Mouse (Mus musculus) stomach, embryonic 15.5 days (tissue): ENCODE data around the gene Creb3l2. TPM values are rescaled to one million over a fixed set of nuclear protein-coding genes. Genes with fewer than 3 reads are reported as not detected.
"Not testable (repeated sequence)": the region's sequence is repeated elsewhere in the genome, so short reads cannot be mapped to it uniquely, and the experiment has no call there.

ENCODE experiments used
- ATAC-seq: fragments of 200-750 bp; cut with Nextera tagmentation; 2 replicates; pipeline ENCODE4 v1.8.0; 2017; ENCODE audit warnings: low read depth, moderate number of reproducible peaks, moderate TSS enrichment; ENCODE audit not compliant: insufficient read depth, low FRiP score
- H3K27ac ChIP-seq: fragments of 300-500 bp; sonication (generic); 2 replicates; pipeline ENCODE4 v1.5.1; 2015; ENCODE audit warnings: mild to moderate bottlenecking, inconsistent platforms
- H3K27me3 ChIP-seq: fragments of 300-500 bp; sonication (generic); replicated peaks from 2 replicates; pipeline ENCODE4 v1.6.1; 2015; ENCODE audit warnings: inconsistent platforms
- H3K36me3 ChIP-seq: fragments of 300-500 bp; sonication (generic); 2 replicates; pipeline ENCODE4 v1.6.1; 2015; ENCODE audit warnings: inconsistent platforms
- H3K4me1 ChIP-seq: fragments of 300-500 bp; sonication (generic); 2 replicates; pipeline ENCODE4 v1.6.1; 2015; ENCODE audit warnings: inconsistent platforms
- H3K4me2 ChIP-seq: fragments of 300-500 bp; sonication (generic); 2 replicates; pipeline ENCODE4 v1.6.1; 2015; ENCODE audit warnings: mild to moderate bottlenecking, inconsistent platforms
- H3K4me3 ChIP-seq: fragments of 300-500 bp; sonication (generic); replicated peaks from 2 replicates; pipeline ENCODE4 v1.5.1; 2015; ENCODE audit warnings: inconsistent platforms
- H3K9ac ChIP-seq: fragments of 300-500 bp; sonication (generic); 2 replicates; pipeline ENCODE4 v1.6.1; 2015; ENCODE audit warnings: inconsistent platforms
- H3K9me3 ChIP-seq: fragments of 300-500 bp; sonication (generic); 2 replicates; pipeline ENCODE4 v1.6.1; 2016; ENCODE audit warnings: inconsistent platforms
- WGBS: fragments of 180-500 bp; shearing (Covaris S2); methylation state at CpG from one replicate; pipeline ENCODE4 v1.1.7; 2015; 5-methylcytosine and 5-hydroxymethylcytosine counted together
- polyA plus RNA-seq: library from polyadenylated mRNA; unstranded; fragments of >200 nt; fragmentation: Nextera tagmentation; extraction: Ambion mirVana; gene quantifications from 2 replicates; pipeline ENCODE4 v1.2.1, GENCODE M21; 2015

Gene Creb3l2
- polyA plus RNA-seq, 1 experiment from 2014 or later = 18.1 TPM

DNA sequence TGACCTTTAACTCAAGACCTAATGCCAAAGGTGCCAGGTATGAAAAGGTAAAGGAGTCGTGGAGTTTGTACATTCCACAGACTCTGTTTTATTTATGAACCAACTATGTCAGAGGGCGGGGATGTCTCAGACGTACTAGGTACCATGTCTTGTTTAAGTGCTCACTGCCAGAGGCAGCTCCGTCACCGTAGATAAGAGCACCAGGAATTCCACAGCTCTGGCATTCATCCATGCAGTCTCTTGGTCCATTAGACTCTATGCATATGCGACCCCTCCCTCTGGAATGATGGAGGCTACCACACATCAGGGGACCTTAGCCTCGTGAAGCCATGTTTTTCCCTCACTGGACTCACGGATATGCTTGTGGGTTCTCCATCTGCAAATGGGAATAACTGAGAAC, 53.0 kb downstream of the Creb3l2 start:
- H3K9me3 ChIP-seq = no peaks in the 10 kb centered on the region
- no peaks in the 10 kb centered on the region for H3K36me3 ChIP-seq
- ATAC-seq = no peak
- no peak overlapping the region for H3K27ac ChIP-seq
- no peak overlapping the region for H3K4me3 ChIP-seq
- no peaks in the 10 kb centered on the region for H3K27me3 ChIP-seq
- 46% methylated on average over 8 of the region's 8 CpGs for WGBS
- H3K4me2 ChIP-seq = no peak overlapping the region
- peaks cover 4% of the 10 kb centered on the region; the same call in 1 of the 2 replicates for H3K4me1 ChIP-seq
- no peak overlapping the region for H3K9ac ChIP-seq

DNA sequence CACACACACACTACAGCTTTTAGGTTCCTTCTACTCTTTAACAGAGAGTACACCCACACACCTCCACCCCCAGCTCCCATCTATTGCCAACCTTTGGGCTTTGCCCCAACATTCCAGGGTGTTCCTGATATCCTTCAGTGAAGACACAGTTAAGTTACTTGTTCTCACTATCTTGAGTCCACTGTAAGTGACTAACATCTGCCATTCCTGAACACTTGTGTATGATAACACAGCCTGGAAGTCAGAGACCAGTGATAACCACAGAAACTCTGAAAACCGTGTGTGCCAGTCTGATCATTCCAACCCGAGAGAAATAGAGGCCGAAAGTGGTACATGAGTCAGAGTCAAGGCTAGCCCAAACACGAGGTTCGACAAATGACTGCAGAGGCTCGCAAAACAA, 53.4 kb downstream of the Creb3l2 start:
- 71% methylated on average over 6 of the region's 6 CpGs for WGBS
- no peaks in the 10 kb centered on the region for H3K27me3 ChIP-seq
- no peaks in the 10 kb centered on the region for H3K9me3 ChIP-seq
- H3K4me1 ChIP-seq = peaks cover 4% of the 10 kb centered on the region; the same call in 1 of the 2 replicates
- H3K36me3 ChIP-seq = no peaks in the 10 kb centered on the region
- no peak overlapping the region for H3K4me3 ChIP-seq
- no peak for ATAC-seq
- H3K4me2 ChIP-seq = no peak overlapping the region
- no peak overlapping the region for H3K9ac ChIP-seq
- H3K27ac ChIP-seq = no peak overlapping the region

DNA sequence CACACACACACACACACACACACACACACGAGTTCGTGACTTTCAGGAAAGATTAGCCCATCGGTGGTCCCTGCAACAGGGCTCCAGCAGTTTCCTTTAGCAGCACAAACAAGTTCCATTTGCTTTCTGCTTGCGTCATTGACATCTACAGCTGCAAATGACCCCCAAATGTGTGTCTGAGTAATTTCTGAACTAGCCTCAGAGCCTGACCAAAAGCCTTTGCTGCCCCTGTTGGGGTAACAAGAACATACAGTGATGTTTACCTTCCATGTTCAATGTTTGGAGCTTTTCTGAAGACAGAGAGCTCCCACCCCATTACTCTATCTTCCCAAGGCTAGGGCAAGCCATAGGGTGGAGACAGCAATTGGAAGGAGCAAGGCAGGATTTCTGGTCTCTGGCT, 54.7 kb downstream of the Creb3l2 start:
- ATAC-seq = no peak
- no peaks in the 10 kb centered on the region for H3K27me3 ChIP-seq
- H3K4me3 ChIP-seq = no peak overlapping the region
- WGBS = 80% methylated on average over 4 of the region's 4 CpGs
- no peaks in the 10 kb centered on the region for H3K36me3 ChIP-seq
- H3K9me3 ChIP-seq = no peaks in the 10 kb centered on the region
- H3K4me1 ChIP-seq = peaks cover 4% of the 10 kb centered on the region; the same call in 1 of the 2 replicates
- no peak overlapping the region for H3K4me2 ChIP-seq
- H3K27ac ChIP-seq = no peak overlapping the region
- no peak overlapping the region for H3K9ac ChIP-seq

DNA sequence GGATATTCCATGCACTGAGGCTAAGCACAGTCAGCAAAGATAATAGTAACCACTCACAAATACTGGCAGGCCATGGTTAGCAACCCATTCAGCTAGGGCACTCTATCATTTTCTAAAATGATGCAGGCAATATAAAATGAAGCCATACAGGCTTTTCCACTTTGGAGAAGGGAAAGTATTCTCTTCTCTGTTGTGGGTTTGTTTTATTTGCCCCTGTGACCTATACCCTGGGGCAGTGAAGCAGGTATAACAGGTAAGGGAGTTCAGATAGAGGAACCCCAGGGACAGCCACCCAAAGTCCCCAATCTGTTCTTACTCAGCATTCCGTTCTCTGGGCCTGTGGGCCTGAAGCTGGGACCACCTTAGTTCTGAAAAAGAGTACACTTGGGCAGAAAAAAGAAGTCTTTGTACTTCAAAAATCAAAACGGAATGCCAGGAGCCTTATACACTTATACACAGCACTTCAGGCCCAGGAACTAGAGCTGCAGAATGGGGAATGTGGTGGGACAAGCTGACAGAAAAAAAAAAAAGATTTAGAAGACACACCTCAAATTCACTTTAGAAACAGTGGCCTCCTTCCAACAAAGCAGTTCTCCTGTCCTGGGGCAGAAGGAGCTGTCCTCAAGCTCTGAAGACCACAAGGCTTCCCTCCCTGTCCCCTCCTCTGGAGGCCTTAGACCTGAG, 56.2 kb downstream of the Creb3l2 start:
- H3K4me3 ChIP-seq = no peak overlapping the region
- H3K9ac ChIP-seq = no peak overlapping the region
- no peak overlapping the region for H3K27ac ChIP-seq
- no peak overlapping the region for H3K4me2 ChIP-seq
- H3K27me3 ChIP-seq = no peaks in the 10 kb centered on the region
- H3K36me3 ChIP-seq = no peaks in the 10 kb centered on the region
- H3K9me3 ChIP-seq = no peaks in the 10 kb centered on the region
- 68% methylated on average over 2 of the region's 2 CpGs for WGBS
- ATAC-seq = no peak
- peaks cover 2% of the 10 kb centered on the region; the same call in 1 of the 2 replicates for H3K4me1 ChIP-seq

DNA sequence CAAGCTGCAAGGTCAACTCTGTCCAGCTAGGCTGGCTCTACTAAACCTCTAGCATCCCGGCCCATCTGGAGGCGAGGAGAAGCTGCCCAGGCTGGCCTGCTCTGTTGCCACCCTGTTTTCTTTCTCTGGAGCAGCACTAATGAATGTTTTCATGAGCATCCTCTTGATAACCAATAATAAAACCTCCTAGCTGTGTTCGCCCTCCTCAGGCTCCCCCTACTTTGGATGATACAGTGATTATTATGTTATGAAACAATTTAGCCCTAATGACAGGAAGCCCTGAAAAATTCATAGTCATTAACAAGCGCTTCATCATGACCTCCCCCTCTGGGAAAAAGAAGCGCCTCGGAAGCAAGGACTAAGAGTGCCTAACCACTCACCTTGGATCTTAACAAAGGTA, 59.2 kb downstream of the Creb3l2 start:
- Histone ChIP-seq H3K4me3 (no peak overlapping the region), H3K27me3 (no peaks in the 10 kb centered on the region), H3K36me3 (peaks cover 9% of the 10 kb centered on the region; the same call in 1 of the 2 replicates), H3K9me3 (no peaks in the 10 kb centered on the region), H3K4me1 (no peaks in the 10 kb centered on the region), H3K9ac (no peak overlapping the region), H3K27ac (no peak overlapping the region), H3K4me2 (no peak overlapping the region)
- ATAC-seq = no peak
- WGBS = 89% methylated on average over 6 of the region's 6 CpGs

DNA sequence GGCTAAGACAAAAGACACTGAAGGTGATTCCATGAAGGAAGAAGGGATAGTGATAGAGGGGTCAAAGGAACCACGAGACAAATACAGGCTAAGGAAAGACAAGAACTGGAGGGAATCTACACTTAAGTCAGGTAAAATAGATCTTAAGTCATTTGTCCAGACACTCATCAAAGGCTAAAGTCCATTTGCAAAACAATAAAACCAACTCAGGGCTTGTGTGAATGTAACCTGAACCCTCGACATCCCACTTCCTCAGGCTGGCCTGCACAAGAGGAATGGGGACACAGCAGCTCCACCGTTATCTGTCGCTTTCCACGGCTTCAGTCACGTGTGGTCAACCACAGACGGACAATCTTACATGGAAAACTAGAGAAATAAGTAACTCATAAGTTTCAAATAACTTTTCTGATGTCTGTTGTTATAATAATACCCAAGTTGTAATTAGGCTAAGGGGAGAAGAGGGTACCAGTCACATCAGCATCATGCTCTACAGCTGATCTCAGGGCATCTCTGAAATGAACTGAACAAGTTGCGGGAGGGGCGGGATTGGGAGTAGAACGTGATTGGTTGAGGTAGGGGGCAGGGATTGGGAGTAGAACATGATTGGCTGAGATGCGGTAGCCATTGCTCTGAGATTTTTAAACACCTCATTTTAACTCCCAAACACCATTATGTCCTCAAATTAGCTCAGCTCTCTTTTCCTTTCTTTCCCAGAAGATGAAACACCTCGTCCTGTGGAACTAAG, 63.9 kb downstream of the Creb3l2 start:
- Histone ChIP-seq H3K4me1 (no peaks in the 10 kb centered on the region), H3K36me3 (peaks cover 9% of the 10 kb centered on the region; the same call in 1 of the 2 replicates), H3K27ac (no peak overlapping the region), H3K9ac (no peak overlapping the region), H3K4me2 (no peak overlapping the region), H3K27me3 (no peaks in the 10 kb centered on the region), H3K9me3 (no peaks in the 10 kb centered on the region), H3K4me3 (no peak overlapping the region)
- 89% methylated on average over 12 of the region's 12 CpGs for WGBS
- no peak for ATAC-seq

DNA sequence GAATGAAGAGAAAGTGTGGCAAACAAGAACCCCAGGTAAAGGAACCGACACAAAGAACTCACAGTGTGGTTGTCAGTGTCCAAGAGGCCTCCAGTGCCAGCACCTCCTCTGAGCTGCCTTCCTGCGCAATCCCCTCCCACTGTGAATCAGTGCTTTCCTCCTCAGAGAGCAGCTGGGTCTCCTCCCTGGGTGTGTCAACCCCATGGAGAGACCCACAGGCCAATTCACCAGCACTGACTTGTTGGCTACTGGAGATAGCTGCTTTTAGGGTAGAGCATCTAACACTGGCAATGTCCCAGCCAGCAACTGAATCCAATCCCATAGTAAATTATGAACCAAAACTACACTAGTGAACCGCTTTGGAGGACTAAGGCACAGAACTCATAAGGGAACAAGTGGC, 64.6 kb downstream of the Creb3l2 start:
- not testable (repeated sequence) for H3K36me3 ChIP-seq, H3K27ac ChIP-seq, ATAC-seq, H3K9me3 ChIP-seq, H3K4me3 ChIP-seq, H3K27me3 ChIP-seq, H3K4me2 ChIP-seq, H3K4me1 ChIP-seq, H3K9ac ChIP-seq
- 92% methylated on average over 3 of the region's 3 CpGs for WGBS

DNA sequence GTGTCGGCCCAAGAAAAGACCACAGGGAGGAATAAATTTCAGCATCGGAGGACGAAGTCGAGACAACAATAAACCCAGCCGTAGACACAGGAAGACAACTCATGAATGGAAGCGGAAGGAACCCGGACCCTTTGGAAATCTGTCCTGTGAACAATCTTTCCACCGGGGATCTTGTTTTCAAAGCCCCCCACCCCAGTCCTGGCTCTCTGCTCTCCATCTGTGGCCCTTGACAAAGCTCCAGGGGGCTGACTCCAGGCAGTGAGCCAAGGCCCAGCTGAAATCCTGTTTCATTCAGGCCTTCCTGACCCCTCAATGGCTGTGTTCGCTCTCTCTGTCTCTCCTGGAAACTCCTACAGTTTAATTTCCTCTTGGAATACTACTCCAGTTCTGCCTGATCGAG, 66.5 kb downstream of the Creb3l2 start:
- 69% methylated on average over 10 of the region's 10 CpGs for WGBS
- Histone ChIP-seq H3K36me3 (peaks cover 13% of the 10 kb centered on the region), H3K4me2 (no peak overlapping the region), H3K4me3 (no peak overlapping the region), H3K27ac (peak overlapping the region; percentile 6; the same call in 1 of the 2 replicates), H3K9me3 (no peaks in the 10 kb centered on the region), H3K4me1 (no peaks in the 10 kb centered on the region), H3K9ac (no peak overlapping the region), H3K27me3 (no peaks in the 10 kb centered on the region)
- ATAC-seq = no peak

DNA sequence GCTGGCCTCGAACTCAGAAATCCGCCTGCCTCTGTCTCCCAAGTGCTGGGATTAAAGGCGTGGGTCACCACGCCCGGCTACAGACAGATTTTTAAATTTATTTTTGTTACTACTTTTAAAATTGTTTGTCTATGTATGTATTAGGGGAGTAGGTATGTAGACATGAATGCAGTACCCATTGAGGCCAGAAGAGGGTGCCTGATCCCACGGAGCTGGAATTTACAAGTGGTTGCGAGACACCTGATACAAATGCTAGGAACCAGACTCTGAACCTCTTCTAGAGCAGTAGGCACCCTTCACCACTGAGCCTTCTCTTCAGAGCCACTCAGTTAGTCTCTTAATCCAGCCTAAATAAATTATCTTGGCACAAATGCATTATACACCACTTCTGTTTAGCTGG, 70.6 kb downstream of the Creb3l2 start:
- H3K9me3 ChIP-seq = no peaks in the 10 kb centered on the region
- H3K4me2 ChIP-seq = no peak overlapping the region
- no peak overlapping the region for H3K4me3 ChIP-seq
- no peak overlapping the region for H3K27ac ChIP-seq
- no peak overlapping the region for H3K9ac ChIP-seq
- no peaks in the 10 kb centered on the region for H3K27me3 ChIP-seq
- H3K4me1 ChIP-seq = no peaks in the 10 kb centered on the region
- H3K36me3 ChIP-seq = peaks cover 3% of the 10 kb centered on the region; the same call in 1 of the 2 replicates
- WGBS = 82% methylated on average over 7 of the region's 7 CpGs
- ATAC-seq = no peak

DNA sequence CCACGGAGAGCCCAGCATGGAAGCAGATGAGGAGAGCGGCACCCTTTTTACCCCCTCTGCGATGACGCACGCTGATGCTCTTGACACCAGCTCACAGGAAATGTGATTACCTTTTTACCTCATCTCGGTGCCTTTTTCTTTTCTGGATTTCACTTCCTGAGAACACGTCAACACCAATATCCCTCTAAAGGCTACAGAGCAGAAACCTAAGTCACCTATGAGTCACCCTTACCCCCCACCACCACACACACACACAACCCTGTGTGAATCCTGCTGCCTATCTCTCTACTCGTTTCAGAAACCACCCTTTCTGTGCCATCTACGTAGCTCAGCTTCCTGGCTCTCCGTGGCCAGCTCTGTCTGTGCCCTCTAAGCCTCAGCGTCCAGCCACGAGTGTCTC, 71.4 kb downstream of the Creb3l2 start:
- Histone ChIP-seq H3K9me3 (no peaks in the 10 kb centered on the region), H3K4me1 (no peaks in the 10 kb centered on the region), H3K9ac (no peak overlapping the region), H3K36me3 (peaks cover 3% of the 10 kb centered on the region; the same call in 1 of the 2 replicates), H3K4me2 (no peak overlapping the region), H3K27ac (no peak overlapping the region), H3K27me3 (no peaks in the 10 kb centered on the region), H3K4me3 (no peak overlapping the region)
- no peak for ATAC-seq
- 87% methylated on average over 12 of the region's 12 CpGs for WGBS

DNA sequence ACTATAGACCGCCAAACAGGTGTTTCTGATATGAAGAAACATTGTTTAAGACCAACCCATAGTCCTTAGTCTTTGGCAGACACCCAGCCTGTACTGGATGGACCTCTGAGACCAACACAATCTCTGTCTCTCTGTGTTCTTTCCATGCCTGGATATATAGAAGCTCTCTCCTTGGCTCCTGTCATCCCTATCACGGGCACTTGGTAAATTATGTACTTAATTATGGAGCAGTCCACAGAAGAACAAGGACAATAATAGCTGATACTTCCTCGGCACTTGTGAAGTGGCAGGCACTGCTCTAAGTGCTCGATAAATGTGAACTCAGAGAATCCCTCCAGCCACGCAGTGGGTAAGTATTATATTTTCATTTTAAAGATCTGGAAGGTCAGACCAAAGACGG, 72.2 kb downstream of the Creb3l2 start:
- no peak overlapping the region for H3K9ac ChIP-seq
- no peak overlapping the region for H3K27ac ChIP-seq
- no peak overlapping the region for H3K4me3 ChIP-seq
- no peaks in the 10 kb centered on the region for H3K4me1 ChIP-seq
- peaks cover 3% of the 10 kb centered on the region; the same call in 1 of the 2 replicates for H3K36me3 ChIP-seq
- H3K4me2 ChIP-seq = no peak overlapping the region
- WGBS = 69% methylated on average over 6 of the region's 6 CpGs
- H3K27me3 ChIP-seq = no peaks in the 10 kb centered on the region
- ATAC-seq = no peak
- no peaks in the 10 kb centered on the region for H3K9me3 ChIP-seq

DNA sequence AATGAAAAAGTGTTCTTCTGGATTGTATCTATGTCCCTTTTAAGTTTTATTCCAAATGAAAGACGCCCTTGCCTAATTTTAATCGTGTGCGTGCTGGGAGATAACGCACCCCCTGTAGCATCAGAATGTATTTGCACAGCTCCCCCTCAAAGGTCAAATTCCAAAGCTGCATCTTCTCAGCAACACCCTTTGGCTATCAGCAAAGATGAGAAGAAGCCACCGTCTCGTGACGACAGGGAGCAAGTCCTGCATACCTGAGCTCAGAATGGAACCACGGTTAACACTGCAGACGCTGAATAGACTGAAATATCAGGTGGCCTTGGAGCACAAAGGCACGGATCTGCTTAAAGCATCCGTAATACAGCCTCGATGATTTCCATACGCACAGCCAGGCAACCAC, 73.7 kb downstream of the Creb3l2 start:
- Histone ChIP-seq H3K27ac (no peak overlapping the region), H3K4me3 (no peak overlapping the region), H3K9ac (no peak overlapping the region), H3K4me1 (no peaks in the 10 kb centered on the region), H3K4me2 (no peak overlapping the region), H3K36me3 (peaks cover 9% of the 10 kb centered on the region), H3K9me3 (no peaks in the 10 kb centered on the region), H3K27me3 (no peaks in the 10 kb centered on the region)
- no peak for ATAC-seq
- 69% methylated on average over 13 of the region's 13 CpGs for WGBS
